Comparison of ENCODE assay signal across 9 mouse cellular contexts in genomic region chr4:145024694-145025408, GRCm38 (mm10).
DNase-seq lines count a peak whose midpoint lies in the region; ATAC-seq and TF ChIP-seq lines count a peak whose summit lies in the region.
"Had no signal": no experiment of that assay in that cellular context is flagged by ENCODE, and none has a peak within 500 bp of the region (broad histone marks: within the 10 kb centered on the region; RNA-seq: fewer than 3 reads in every experiment).

No protein-coding gene starts in this region.

- H3K27ac ChIP-seq in testis, adult 2 months (ENCODE audit: control insufficient read depth, insufficient read depth, low read depth, low read length): peak overlapping the region; percentile 77
- H3K27ac ChIP-seq in limb, embryonic 12.5 days: peak overlapping the region; percentile 32
- H3K27ac ChIP-seq in stomach, embryonic 14.5 days (ENCODE audit: low read length): peak overlapping the region; percentile 39; the same call in 1 of the 2 replicates

- H3K9me3 ChIP-seq in limb, embryonic 12.5 days: no peaks in the 10 kb centered on the region
- H3K9me3 ChIP-seq in stomach, embryonic 14.5 days (ENCODE audit: control insufficient read depth, low read depth, low read length): no peaks in the 10 kb centered on the region

- ATAC-seq in frontal cortex, adult (ENCODE audit: low TSS enrichment): peak; percentile 44; the same call in 1 of the 2 replicates
- ATAC-seq in limb, embryonic 12.5 days (ENCODE audit: insufficient number of reproducible peaks, insufficient read depth, low FRiP score, low TSS enrichment, low read depth): peak; percentile 24; the same call in 1 of the 2 replicates
- no peak for ATAC-seq in stomach, embryonic 14.5 days (ENCODE audit: insufficient number of reproducible peaks, insufficient read depth, low FRiP score, low read depth)
- no peak for ATAC-seq in inflammation-experienced regulatory T-cells, adult 6 months

- 26% methylated on average over 8 of the region's 8 CpGs for WGBS in limb, embryonic 12.5 days
- 25% methylated on average over 8 of the region's 8 CpGs for WGBS in stomach, embryonic 14.5 days

- no peak overlapping the region for H3K9ac ChIP-seq in limb, embryonic 12.5 days (replicated peaks)
- no peak overlapping the region for H3K9ac ChIP-seq in stomach, embryonic 14.5 days (replicated peaks; ENCODE audit: low read depth, low read length)

- H3K27me3 ChIP-seq in testis, adult 2 months (ENCODE audit: control insufficient read depth, insufficient read depth, low read length): no peaks in the 10 kb centered on the region
- H3K27me3 ChIP-seq in limb, embryonic 12.5 days: no peaks in the 10 kb centered on the region
- H3K27me3 ChIP-seq in stomach, embryonic 14.5 days (ENCODE audit: control insufficient read depth, insufficient read depth, low read length): no peaks in the 10 kb centered on the region

- TF ChIP-seq POLR2A in testis, adult 2 months (IDR thresholded peaks at IDR 0.05; ENCODE audit: control insufficient read depth, low read depth, low read length): no peak

- TF ChIP-seq CTCF in testis, adult 2 months (IDR thresholded peaks at IDR 0.05; ENCODE audit: control insufficient read depth, insufficient read depth, insufficient replicate concordance, low read depth, low read length): no peak

- DNase-seq in frontal cortex, postnatal 25 days (ENCODE audit: low spot score in 2 of 2): no peak
- DNase-seq in testis, postnatal 10 days (ENCODE audit: low spot score): no peak
- DNase-seq in adrenal gland, adult (ENCODE audit: inconsistent age in 2 of 2, low spot score in 1 of 2): no peak

- H3K4me1 ChIP-seq in testis, adult 2 months (ENCODE audit: control insufficient read depth, insufficient read depth, low read length): peaks cover 3% of the 10 kb centered on the region
- H3K4me1 ChIP-seq in limb, embryonic 12.5 days (replicated peaks): peaks cover 35% of the 10 kb centered on the region
- peaks cover 35% of the 10 kb centered on the region for H3K4me1 ChIP-seq in stomach, embryonic 14.5 days (ENCODE audit: control insufficient read depth, insufficient read depth, low read length)

- H3K36me3 ChIP-seq in testis, adult 2 months (ENCODE audit: control insufficient read depth, insufficient read depth, low read length): no peaks in the 10 kb centered on the region
- peaks cover 7% of the 10 kb centered on the region; the same call in 1 of the 2 replicates for H3K36me3 ChIP-seq in limb, embryonic 12.5 days
- H3K36me3 ChIP-seq in stomach, embryonic 14.5 days (ENCODE audit: control insufficient read depth, insufficient read depth, low read length): no peaks in the 10 kb centered on the region

- 0 out of 2 replicates have a peak overlapping the region, but pooled peaks have one; percentile 3 for H3K4me2 ChIP-seq in limb, embryonic 12.5 days
- no peak overlapping the region for H3K4me2 ChIP-seq in stomach, embryonic 14.5 days (replicated peaks; ENCODE audit: low read depth, low read length)

- no peak overlapping the region for H3K4me3 ChIP-seq in testis, adult 2 months (ENCODE audit: control insufficient read depth, low read depth, low read length)
- H3K4me3 ChIP-seq in limb, embryonic 12.5 days (replicated peaks): no peak overlapping the region
- H3K4me3 ChIP-seq in stomach, embryonic 14.5 days (ENCODE audit: low read depth, low read length): no peak overlapping the region
- H3K4me3 ChIP-seq: erythroblast, embryonic 14.5 days had no signal

Comparison
In these comparisons a context has a peak if more than half of its experiments do, and no peak if none do; other contexts are left out.
1. ATAC-seq: peak in frontal cortex, adult (single experiment) and limb, embryonic 12.5 days (single experiment); none in stomach, embryonic 14.5 days (single experiment) and inflammation-experienced regulatory T-cells, adult 6 months (single experiment).
2. Peak in every context shown above with its lines, with median percentiles within 50 percentile points of each other: H3K27ac ChIP-seq.